Mouse (Mus musculus) liver, embryonic 15.5 days (tissue): ENCODE results near the gene Tmem167. TPM values are rescaled to one million over a fixed set of nuclear protein-coding genes. Genes with fewer than 3 reads are reported as not detected.
"Not testable (repeated sequence)": the region's sequence is repeated elsewhere in the genome, so short reads cannot be mapped to it uniquely, and the experiment has no call there.

Experiments
- ATAC-seq: fragments of 200-750 bp; cut with Nextera tagmentation; 2 replicates; pipeline ENCODE4 v1.8.0; 2017; ENCODE audit warnings: moderate number of reproducible peaks, mild to moderate bottlenecking, moderate library complexity; ENCODE audit not compliant: insufficient read depth
- H3K27ac ChIP-seq: fragments of 300-500 bp; sonication (generic); replicated peaks from 2 replicates; pipeline ENCODE4 v1.5.1; 2015; ENCODE audit warnings: mild to moderate bottlenecking, inconsistent platforms
- H3K27me3 ChIP-seq: fragments of 300-500 bp; sonication (generic); 2 replicates; pipeline ENCODE4 v1.6.1; 2015; ENCODE audit warnings: mild to moderate bottlenecking, inconsistent platforms
- H3K36me3 ChIP-seq: fragments of 300-500 bp; sonication (generic); replicated peaks from 2 replicates; pipeline ENCODE4 v1.6.1; 2015; ENCODE audit warnings: moderate library complexity, mild to moderate bottlenecking, inconsistent platforms
- H3K4me1 ChIP-seq: fragments of 300-500 bp; sonication (generic); replicated peaks from 2 replicates; pipeline ENCODE4 v1.6.1; 2015; ENCODE audit warnings: inconsistent platforms
- H3K4me2 ChIP-seq: fragments of 300-500 bp; sonication (generic); 2 replicates; pipeline ENCODE4 v1.6.1; 2015; ENCODE audit warnings: moderate library complexity, mild to moderate bottlenecking, inconsistent platforms
- H3K4me3 ChIP-seq: fragments of 300-500 bp; sonication (generic); replicated peaks from 2 replicates; pipeline ENCODE4 v1.5.1; 2015; ENCODE audit warnings: mild to moderate bottlenecking, inconsistent platforms
- H3K9ac ChIP-seq: fragments of 300-500 bp; sonication (generic); 2 replicates; pipeline ENCODE4 v1.6.1; 2015; ENCODE audit warnings: moderate library complexity, mild to moderate bottlenecking, inconsistent platforms
- H3K9me3 ChIP-seq: fragments of 300-500 bp; sonication (generic); replicated peaks from 2 replicates; pipeline ENCODE4 v1.6.1; 2016; ENCODE audit warnings: inconsistent platforms
- WGBS: fragments of 180-500 bp; shearing (Covaris S2); methylation state at CpG from one replicate; pipeline ENCODE4 v1.1.7; 2015; ENCODE audit warnings: mixed read lengths; ENCODE audit not compliant: insufficient replicate concordance; 5-methylcytosine and 5-hydroxymethylcytosine counted together
- polyA plus RNA-seq: library from polyadenylated mRNA; unstranded; fragments of >200 nt; fragmentation: Nextera tagmentation; extraction: Ambion mirVana; gene quantifications from 2 replicates; pipeline ENCODE4 v1.2.1, GENCODE M21; 2015

Tmem167 gene
- polyA plus RNA-seq = 17.0 and 18.2 TPM in 2 replicates

GRCm38 (mm10) chr13:90088962-90089824 lies at the start of gene Tmem167, which contains the start of gene Xrcc4:
TSS of gene Tmem167 (plus strand) at chr13:90089123.
TSS of gene Xrcc4 (minus strand) at chr13:90089608.
- Histone ChIP-seq H3K36me3 (no peaks in the 10 kb centered on the region), H3K4me1 (peaks cover 9% of the 10 kb centered on the region), H3K27ac (peak within 1 kb of the TSS; percentile 81), H3K4me2 (peak within 1 kb of the TSS; percentile 92), H3K9me3 (no peaks in the 10 kb centered on the region), H3K4me3 (peak within 1 kb of the TSS; percentile 93), H3K9ac (peak within 1 kb of the TSS; percentile 84), H3K27me3 (no peaks in the 10 kb centered on the region)
- ATAC-seq = peak; percentile 100
- WGBS = 2% methylated on average over 41 of the region's 41 CpGs

DNA sequence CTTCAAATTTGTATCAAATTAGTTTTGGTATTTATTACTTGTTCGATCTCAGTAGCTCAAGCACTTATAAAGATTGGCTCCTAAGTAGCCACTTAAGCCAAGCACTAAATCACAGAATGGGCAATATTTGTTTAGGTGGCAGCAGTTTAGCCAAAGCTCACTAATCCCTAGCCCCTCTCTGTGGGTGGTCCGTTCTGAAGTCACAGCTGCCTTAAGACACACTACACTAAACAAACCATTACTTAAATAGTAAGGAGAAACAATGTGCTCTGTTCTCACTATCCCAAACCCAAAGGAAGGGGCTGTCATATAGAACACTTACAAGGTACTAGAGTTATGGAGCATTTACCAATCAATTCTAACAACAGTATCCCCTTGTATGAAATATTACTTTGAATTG lies 49.3 kb upstream of the Tmem167 start:
- Histone ChIP-seq H3K4me2 (no peak overlapping the region), H3K9ac (no peak overlapping the region), H3K9me3 (no peaks in the 10 kb centered on the region), H3K4me3 (no peak overlapping the region), H3K27ac (no peak overlapping the region), H3K36me3 (no peaks in the 10 kb centered on the region), H3K27me3 (no peaks in the 10 kb centered on the region), H3K4me1 (no peaks in the 10 kb centered on the region)
- ATAC-seq = no peak
- WGBS = 61% methylated on average over 2 of the region's 2 CpGs

GRCm38 (mm10) chr13:90051735-90052134 lies 37.2 kb upstream of the Tmem167 start:
- Histone ChIP-seq H3K9ac (no peak overlapping the region), H3K27me3 (no peaks in the 10 kb centered on the region), H3K4me1 (no peaks in the 10 kb centered on the region), H3K4me3 (no peak overlapping the region), H3K36me3 (no peaks in the 10 kb centered on the region), H3K9me3 (no peaks in the 10 kb centered on the region), H3K27ac (no peak overlapping the region), H3K4me2 (no peak overlapping the region)
- no peak for ATAC-seq
- 65% methylated on average over 6 of the region's 6 CpGs for WGBS

- Histone ChIP-seq H3K4me2 (no peak overlapping the region), H3K9me3 (no peaks in the 10 kb centered on the region), H3K36me3 (no peaks in the 10 kb centered on the region), H3K27ac (no peak overlapping the region), H3K4me1 (no peaks in the 10 kb centered on the region), H3K4me3 (no peak overlapping the region), H3K27me3 (no peaks in the 10 kb centered on the region), H3K9ac (no peak overlapping the region)
- 72% methylated on average over 3 of the region's 3 CpGs for whole genome bisulfite sequencing
- ATAC-seq = no peak
These were observed 36.5 kb upstream of the Tmem167 start for GRCm38 (mm10) chr13:90052408-90052807.

- H3K36me3 ChIP-seq = no peaks in the 10 kb centered on the region
- WGBS = 38% methylated on average over 1 of the region's 1 CpGs
These were observed 27.0 kb upstream of the Tmem167 start for GRCm38 (mm10) chr13:90061877-90062276.

DNA sequence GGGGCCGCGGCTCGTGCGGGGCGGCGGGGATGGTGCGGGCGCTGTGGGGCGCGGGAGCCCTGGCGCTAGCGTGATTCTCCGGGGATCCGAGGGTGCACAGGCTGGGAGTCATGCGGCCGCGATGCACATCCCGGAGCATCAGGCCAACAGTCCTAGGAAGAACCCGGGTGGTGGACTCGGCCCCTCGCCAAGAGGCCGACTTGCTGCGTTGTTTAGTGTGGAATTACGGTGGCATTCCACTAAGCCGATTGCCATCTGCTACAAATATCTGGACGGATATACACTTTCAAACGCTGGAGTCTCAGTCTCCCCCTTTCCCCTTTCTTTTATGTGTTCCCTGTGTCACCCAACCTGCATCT lies 881 bp downstream of the Tmem167 start:
- H3K36me3 ChIP-seq = no peaks in the 10 kb centered on the region
- peak overlapping the region; percentile 93 for H3K4me3 ChIP-seq
- peak overlapping the region; percentile 84 for H3K9ac ChIP-seq
- no peaks in the 10 kb centered on the region for H3K27me3 ChIP-seq
- peak; percentile 61 for ATAC-seq
- peak overlapping the region; percentile 81 for H3K27ac ChIP-seq
- under 1% methylated on average over 27 of the region's 27 CpGs for WGBS
- H3K4me1 ChIP-seq = peaks cover 9% of the 10 kb centered on the region
- peak overlapping the region; percentile 92 for H3K4me2 ChIP-seq
- H3K9me3 ChIP-seq = no peaks in the 10 kb centered on the region

More at GRCm38 (mm10) chr13:90061877-90062276, 27.0 kb upstream of the Tmem167 start:
- no peak for ATAC-seq
- Histone ChIP-seq H3K4me1 (no peaks in the 10 kb centered on the region), H3K27me3 (no peaks in the 10 kb centered on the region), H3K9ac (no peak overlapping the region), H3K4me3 (no peak overlapping the region), H3K4me2 (no peak overlapping the region), H3K27ac (no peak overlapping the region), H3K9me3 (no peaks in the 10 kb centered on the region)

DNA sequence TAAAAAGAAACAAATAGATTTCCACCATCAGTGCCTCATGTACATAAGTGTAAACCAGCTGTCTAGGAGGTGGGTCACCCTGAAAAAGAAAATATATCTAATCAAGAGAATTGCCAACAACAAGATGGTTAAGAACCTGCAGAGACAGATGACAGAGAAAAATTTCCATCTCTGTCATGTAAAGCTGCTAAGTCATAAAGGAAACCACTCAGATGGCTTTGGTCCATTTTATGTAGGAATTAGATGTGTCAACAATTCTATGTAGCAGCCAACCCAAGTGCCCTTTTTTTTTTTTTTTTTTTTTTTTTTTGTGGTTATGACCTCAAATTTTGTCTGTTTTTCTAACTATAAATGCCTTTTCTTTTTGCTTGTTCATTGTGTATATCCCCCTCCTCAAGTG lies 12.6 kb downstream of the Tmem167 start:
- H3K4me2 ChIP-seq = no peak overlapping the region
- H3K27me3 ChIP-seq = no peaks in the 10 kb centered on the region
- no peak overlapping the region for H3K27ac ChIP-seq
- H3K9me3 ChIP-seq = no peaks in the 10 kb centered on the region
- H3K4me3 ChIP-seq = no peak overlapping the region
- ATAC-seq = no peak
- H3K9ac ChIP-seq = no peak overlapping the region
- H3K36me3 ChIP-seq = peaks cover 45% of the 10 kb centered on the region
- H3K4me1 ChIP-seq = no peaks in the 10 kb centered on the region

DNA sequence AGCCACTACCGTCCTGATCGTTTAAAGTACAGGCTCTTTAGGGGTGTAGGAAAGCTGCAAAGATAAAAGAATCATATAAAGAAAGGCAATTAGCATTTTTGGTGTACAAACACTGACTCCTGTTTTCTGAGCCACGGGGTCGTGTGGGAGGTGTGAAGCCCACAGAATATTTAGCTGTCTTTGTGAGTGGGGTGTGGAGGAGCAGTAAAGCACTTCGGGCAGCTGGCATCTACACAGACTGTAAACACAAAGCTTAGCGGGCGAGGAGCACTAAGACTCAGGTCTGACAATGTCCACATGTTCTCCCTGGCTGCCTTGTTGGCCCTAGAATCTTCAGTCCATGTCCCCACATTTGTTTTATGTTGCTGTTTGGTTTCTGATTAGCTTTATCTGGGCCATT lies 17.2 kb downstream of the Tmem167 start:
- no peaks in the 10 kb centered on the region for H3K4me1 ChIP-seq
- WGBS = 81% methylated on average over 7 of the region's 7 CpGs
- no peak for ATAC-seq
- H3K4me3 ChIP-seq = no peak overlapping the region
- H3K27me3 ChIP-seq = no peaks in the 10 kb centered on the region
- H3K4me2 ChIP-seq = no peak overlapping the region
- no peak overlapping the region for H3K9ac ChIP-seq
- H3K9me3 ChIP-seq = no peaks in the 10 kb centered on the region
- H3K27ac ChIP-seq = no peak overlapping the region
- peaks cover 33% of the 10 kb centered on the region for H3K36me3 ChIP-seq

DNA sequence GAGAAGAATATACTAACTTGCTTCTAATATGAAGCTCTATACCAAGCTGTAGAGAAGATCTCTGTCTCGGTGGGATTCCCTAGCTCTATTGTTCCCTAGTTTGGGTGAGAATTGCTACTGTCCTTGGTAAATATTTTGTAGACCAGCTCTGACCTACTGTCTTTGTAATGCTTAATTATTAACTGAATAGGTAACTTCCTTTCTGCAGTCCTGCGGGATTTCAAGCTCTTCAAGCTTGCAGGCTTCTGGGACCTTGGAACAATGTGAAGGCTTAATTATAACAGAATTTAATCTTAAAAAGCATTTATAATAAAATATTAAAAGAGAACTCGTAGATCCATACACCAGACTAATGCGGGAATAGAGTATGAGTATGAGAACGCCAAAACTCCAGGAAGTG lies 19.8 kb downstream of the Tmem167 start:
- not testable (repeated sequence) for H3K27ac ChIP-seq, H3K4me1 ChIP-seq, H3K27me3 ChIP-seq, H3K9me3 ChIP-seq, H3K9ac ChIP-seq, ATAC-seq, H3K4me3 ChIP-seq, H3K4me2 ChIP-seq
- 87% methylated on average over 5 of the region's 5 CpGs for WGBS
- peaks cover 25% of the 10 kb centered on the region for H3K36me3 ChIP-seq

DNA sequence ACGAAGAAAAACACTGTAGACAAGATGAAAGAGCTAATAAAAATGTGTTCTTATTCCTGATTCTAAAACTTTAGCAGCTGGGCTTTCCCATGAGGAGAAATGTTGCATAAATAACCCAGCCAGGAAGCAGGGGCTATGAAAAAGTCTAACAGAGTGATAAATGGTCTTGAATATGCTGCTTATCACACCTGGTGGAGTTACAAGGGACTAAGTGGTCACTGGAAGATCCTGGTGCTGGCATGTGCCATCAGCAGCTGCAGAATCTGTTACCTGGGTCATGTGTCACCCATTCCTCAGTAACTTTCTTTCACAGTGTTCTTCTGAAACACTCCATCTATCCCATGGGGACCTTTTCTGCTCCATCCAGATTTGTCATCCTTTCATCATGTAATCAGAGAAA lies 22.8 kb downstream of the Tmem167 start:
- WGBS = 59% methylated on average over 1 of the region's 1 CpGs
- ATAC-seq = no peak
- Histone ChIP-seq H3K27ac (no peak overlapping the region), H3K9me3 (no peaks in the 10 kb centered on the region), H3K36me3 (no peaks in the 10 kb centered on the region), H3K27me3 (no peaks in the 10 kb centered on the region), H3K9ac (no peak overlapping the region), H3K4me3 (no peak overlapping the region), H3K4me2 (no peak overlapping the region), H3K4me1 (no peaks in the 10 kb centered on the region)

- Histone ChIP-seq H3K4me1 (no peaks in the 10 kb centered on the region), H3K27ac (no peak overlapping the region), H3K9ac (no peak overlapping the region), H3K36me3 (no peaks in the 10 kb centered on the region), H3K9me3 (no peaks in the 10 kb centered on the region), H3K27me3 (no peaks in the 10 kb centered on the region), H3K4me3 (no peak overlapping the region), H3K4me2 (no peak overlapping the region)
- ATAC-seq = no peak
- WGBS = 53% methylated on average over 3 of the region's 3 CpGs
These were observed 47.4 kb downstream of the Tmem167 start for GRCm38 (mm10) chr13:90136156-90136910.
